8 mouse cellular contexts compared by ENCODE assay signal in genomic region chr12:3890753-3891751, GRCm38 (mm10).
DNase-seq lines count a peak whose midpoint lies in the region; ATAC-seq lines count a peak whose summit lies in the region.

No protein-coding gene starts in this region.

- intact Hi-C loops in heart, postnatal 10 days (cut with DNase I) = no loop called here

- H3K27me3 ChIP-seq in limb, embryonic 15.5 days = no peaks in the 10 kb centered on the region
- H3K27me3 ChIP-seq in midbrain, embryonic 13.5 days = no peaks in the 10 kb centered on the region

- peaks cover 25% of the 10 kb centered on the region for H3K36me3 ChIP-seq in limb, embryonic 15.5 days
- peaks cover 12% of the 10 kb centered on the region for H3K36me3 ChIP-seq in midbrain, embryonic 13.5 days

- H3K4me2 ChIP-seq in limb, embryonic 15.5 days = peak overlapping the region; percentile 90
- peak overlapping the region; percentile 79 for H3K4me2 ChIP-seq in midbrain, embryonic 13.5 days (replicated peaks)

- peak overlapping the region; percentile 49 for H3K4me3 ChIP-seq in limb, embryonic 15.5 days
- peak overlapping the region; percentile 50 for H3K4me3 ChIP-seq in midbrain, embryonic 13.5 days (replicated peaks)

- H3K9me3 ChIP-seq in limb, embryonic 15.5 days = no peaks in the 10 kb centered on the region
- H3K9me3 ChIP-seq in midbrain, embryonic 13.5 days = no peaks in the 10 kb centered on the region

- peak; percentile 45 for ATAC-seq in limb, embryonic 15.5 days (ENCODE audit: insufficient number of reproducible peaks, low FRiP score, low TSS enrichment, low read depth)
- ATAC-seq in midbrain, embryonic 13.5 days = peak; percentile 46

- DNase-seq in cerebellum, adult 11-12 months = peak; percentile 43
- DNase-seq in cerebellum, adult 18-20 months = no peak
- DNase-seq in embryo, embryonic 10.5 days (ENCODE audit: low spot score) = peak; percentile 95
- peak; percentile 40 to 41 for DNase-seq in heart, postnatal 10 days
- peak; percentile 72 for DNase-seq in testis, postnatal 10 days (ENCODE audit: low spot score)
- DNase-seq in ovary, postnatal 14 days (ENCODE audit: low spot score) = no peak

- H3K9ac ChIP-seq in limb, embryonic 15.5 days = peak overlapping the region; percentile 60
- H3K9ac ChIP-seq in midbrain, embryonic 13.5 days (replicated peaks) = peak overlapping the region; percentile 76

- peaks cover 66% of the 10 kb centered on the region for H3K4me1 ChIP-seq in limb, embryonic 15.5 days
- peaks cover 85% of the 10 kb centered on the region for H3K4me1 ChIP-seq in midbrain, embryonic 13.5 days (replicated peaks)

- H3K27ac ChIP-seq in limb, embryonic 15.5 days = peak overlapping the region; percentile 91
- peak overlapping the region; percentile 91 for H3K27ac ChIP-seq in midbrain, embryonic 13.5 days

- WGBS in limb, embryonic 15.5 days = 3% methylated on average over 39 of the region's 45 CpGs
- 2% methylated on average over 42 of the region's 45 CpGs for WGBS in midbrain, embryonic 13.5 days

Comparison
In these comparisons a context has a peak if more than half of its experiments do, and no peak if none do; other contexts are left out.
1. DNase-seq: peak in cerebellum, adult 11-12 months (single experiment), embryo, embryonic 10.5 days (single experiment), heart, postnatal 10 days (2 of 2) and testis, postnatal 10 days (single experiment); none in cerebellum, adult 18-20 months (0 of 2) and ovary, postnatal 14 days (single experiment).